Mouse (Mus musculus) heart, adult 8-10 months (tissue): ENCODE results near the gene Inpp5d. TPM values are rescaled to one million over a fixed set of nuclear protein-coding genes. Genes with fewer than 3 reads are reported as not detected.

Experiments
- DNase-seq: peaks from one replicate; pipeline ENCODE4 v3.0.0; 2022; ENCODE audit warnings: low spot score
- total RNA-seq, 4 experiments: library from RNA; stranded (reverse); gene quantifications; 2 replicates each; pipeline ENCODE4 v1.2.4; 2022

Inpp5d gene
- total RNA-seq, 4 experiments from 2014 or later, result 8.8 to 12.5 (median 9.7) TPM

DNA sequence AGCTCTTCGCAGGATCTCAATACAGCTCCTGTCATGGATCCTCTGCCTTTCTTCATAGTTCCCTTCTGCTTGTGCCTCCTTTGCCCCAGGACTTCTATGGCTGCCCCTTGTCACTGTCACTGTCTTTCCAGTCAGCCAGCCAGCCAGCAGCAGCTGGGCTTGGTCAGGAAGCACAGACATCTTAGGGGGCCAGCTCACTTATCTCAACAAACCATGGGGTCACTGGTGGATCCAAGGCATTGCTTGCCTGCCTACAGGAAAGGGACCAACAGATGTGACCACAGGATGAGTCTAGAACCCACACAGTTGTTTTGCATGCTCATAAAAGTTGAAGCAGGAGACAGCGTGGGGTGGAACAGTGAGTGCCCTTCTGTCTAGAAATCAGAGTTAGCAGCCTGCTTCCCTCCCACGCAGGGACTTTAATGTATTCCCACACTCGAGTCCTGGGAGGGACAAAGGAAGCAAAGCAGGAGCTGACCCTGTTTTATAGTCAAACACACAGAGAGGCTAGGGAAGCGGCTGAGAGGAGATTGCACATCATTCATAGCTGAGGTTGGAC is 79.9 kb downstream of the Inpp5d start:
- DNase-seq, result no peak

DNA sequence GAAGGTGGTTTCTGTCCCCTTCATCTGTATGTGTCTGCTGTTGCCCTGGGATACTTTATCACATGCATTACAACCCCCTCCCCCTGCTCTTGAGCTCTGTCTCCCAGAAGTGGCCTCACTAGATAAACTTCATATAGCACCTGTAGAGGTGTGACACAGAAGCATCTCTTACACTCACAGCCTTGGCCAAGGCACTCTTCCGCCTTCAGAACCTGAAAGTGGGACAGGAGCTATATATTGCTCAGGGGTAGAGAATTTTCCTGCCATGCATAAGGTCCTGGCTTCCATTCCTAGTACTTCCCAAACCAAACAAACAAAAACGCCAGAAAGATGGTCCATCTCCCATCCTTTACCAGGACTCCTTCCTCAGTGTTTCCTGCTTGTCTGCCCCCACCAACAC is 84.1 kb downstream of the Inpp5d start:
- DNase-seq, result no peak

DNA sequence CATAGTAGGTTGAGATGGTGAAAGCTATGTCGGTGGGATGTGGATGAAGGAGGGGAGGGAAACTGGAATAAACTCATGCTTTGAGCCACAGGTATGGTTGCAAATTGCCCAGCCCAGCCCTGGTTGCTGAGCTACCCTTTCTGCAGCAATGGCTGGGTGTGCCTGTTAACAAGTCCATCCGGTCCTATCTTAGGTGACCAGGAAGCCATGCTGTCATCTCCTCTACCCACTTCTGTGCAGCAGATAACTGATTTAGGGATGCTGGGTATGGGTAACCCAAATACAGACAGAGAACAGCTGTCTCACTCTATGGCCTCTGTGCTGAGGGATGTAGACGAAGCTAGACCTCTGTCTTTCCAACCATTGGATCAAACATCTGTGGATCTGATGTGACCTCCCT is 86.2 kb downstream of the Inpp5d start:
- DNase-seq, result no peak

DNA sequence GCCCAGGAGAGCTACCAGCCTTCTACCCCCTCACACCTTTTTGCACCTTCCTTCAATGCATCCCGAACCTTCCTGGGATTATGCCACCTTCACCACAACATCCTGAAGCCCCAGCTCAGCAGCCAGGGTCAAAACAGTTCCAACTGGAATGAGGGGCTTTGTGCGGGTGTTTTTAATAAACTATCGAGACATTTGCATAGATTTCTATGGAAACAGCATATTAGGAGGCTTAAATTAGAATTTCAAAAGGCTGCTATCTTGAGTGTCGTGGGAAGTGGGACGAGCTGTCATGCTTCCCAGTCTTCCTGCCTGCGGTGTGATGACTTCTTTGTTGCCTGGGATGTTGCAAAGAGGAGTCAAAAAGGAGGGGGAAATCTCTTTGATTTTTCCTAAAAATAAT is 88.9 kb downstream of the Inpp5d start:
- no peak for DNase-seq

DNA sequence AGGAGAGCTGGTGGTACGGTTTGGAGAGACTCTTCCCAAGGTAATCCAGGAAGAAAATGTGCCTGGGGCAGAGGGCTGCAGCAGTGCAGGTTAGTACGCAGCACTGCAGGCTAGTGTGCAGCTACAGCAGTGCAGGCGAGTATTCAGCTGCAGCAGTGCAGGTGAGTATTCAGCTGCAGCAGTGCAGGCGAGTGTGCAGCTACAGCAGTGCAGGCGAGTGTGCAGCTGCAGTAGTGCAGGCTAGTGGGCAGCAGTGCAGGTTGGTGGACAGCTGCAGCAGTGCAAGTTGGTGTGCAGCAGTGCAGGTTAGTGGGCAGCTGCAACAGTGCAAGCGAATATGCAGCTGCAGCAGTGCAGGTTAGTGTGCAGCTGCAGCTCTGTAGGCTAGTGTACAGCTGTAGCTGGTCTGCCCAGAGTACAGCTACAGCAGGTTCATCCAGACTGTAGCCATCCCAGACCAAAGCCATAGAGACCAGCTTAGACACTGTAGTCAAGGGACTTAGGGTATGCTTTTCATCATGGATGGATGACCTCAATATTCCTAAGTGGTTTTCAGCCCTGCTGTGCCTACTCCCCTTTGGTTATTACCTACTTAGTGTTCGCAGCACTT is 89.7 kb downstream of the Inpp5d start:
- DNase-seq, result no peak

DNA sequence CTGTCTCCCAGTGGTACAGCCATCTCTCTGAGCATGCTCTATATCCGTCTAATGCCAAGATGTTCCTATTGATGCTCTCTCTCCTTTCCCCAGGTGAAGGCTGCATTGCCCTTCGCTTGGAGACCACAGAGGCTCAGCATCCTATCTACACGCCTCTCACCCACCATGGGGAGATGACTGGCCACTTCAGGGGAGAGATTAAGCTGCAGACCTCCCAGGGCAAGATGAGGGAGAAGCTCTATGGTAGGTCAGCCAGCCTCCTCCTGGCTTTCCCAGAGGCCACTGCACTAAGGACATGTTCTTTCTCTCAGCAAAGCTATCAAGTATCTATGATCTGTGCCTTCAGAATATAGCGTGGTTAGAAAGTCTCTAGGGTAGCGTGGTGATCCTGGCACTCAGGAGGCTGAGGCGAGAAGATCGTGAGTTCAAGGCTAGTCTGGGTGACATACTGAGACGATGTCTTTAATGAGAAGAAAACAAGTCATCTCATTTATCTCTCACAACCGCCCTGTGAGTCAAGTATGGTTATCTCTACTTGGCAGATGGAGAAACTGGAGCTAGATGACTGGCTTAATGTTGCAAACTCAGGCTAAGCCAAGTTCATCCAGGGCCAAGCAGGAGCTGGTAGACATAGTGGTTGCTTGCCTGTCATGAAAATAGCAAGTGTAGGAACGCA is 92.0 kb downstream of the Inpp5d start:
- DNase-seq, result no peak

DNA sequence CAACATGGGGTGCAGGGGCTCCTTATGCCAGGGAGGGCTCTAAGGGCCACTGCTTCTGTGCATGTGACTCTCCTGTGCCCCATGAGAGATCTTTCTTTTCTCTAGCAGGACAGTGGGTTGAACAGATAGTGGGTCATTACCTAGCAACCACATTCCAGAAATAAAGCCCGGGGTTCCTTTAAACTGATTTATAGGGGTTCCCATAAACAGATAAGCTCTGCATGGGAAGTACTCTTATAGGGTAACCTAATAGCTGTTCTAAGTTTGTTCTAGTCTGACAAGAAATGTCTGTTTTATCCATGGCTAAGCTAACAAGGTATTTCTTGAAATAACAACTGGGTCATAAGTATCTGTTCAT is 92.5 kb downstream of the Inpp5d start:
- no peak for DNase-seq

DNA sequence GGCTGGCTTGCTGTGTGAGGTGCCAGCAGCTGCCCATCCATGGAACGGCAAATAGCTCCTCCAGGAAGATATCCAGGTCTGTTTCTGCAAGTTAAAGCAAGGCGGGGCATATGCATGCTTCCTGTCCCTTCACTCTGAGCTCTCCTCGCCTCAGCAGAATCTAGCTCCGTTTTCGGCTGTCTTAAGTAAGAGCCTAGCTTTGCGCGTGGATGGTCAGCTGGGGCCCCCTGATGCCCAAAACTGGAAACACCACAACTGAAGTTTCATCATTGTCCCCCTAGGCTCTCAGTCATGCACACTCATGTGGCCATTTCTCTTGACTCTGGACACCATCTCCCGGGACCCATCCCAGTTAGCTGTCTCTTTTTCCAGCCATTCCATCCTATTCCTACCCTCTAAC is 101.3 kb downstream of the Inpp5d start:
- peak; percentile 16 for DNase-seq

DNA sequence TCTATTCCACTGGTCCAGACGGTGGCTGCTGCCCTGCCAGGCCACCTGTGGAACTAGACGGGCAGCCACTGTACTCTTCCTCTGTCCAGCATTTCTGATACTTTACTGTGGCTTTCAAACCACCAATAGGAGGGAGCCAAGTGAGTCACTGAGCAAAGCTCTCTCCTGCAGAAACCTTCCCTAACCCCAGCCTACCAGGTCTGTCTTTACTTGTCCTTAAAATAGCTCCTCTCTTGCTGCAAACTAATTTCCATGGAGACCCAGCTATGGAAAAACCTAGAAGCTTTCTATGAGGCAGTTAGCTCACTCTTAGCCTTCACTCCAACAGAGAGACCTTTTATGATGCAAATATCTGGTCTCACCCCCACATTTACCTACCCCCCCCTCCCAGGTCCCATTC is 102.0 kb downstream of the Inpp5d start:
- no peak for DNase-seq

DNA sequence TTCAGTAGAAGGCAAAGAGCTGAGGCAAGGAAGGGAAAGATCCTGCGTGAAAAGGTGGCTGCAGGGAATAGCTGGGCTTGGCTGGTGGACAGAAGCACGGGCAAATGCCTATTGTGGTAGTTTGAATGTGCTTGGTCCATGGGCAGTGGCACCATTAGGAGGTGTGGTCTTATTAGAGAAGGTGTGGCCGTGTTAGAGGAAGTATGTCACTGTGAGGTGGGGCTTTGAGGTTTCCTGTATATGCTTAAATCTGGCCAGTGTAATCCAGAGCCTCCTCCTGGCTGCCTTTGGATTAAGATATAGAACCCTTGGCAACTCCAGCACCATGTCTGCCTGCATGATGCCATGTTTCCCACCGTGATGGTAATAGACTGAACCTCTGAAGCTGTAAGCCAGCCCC is 103.2 kb downstream of the Inpp5d start:
- DNase-seq, result no peak

DNA sequence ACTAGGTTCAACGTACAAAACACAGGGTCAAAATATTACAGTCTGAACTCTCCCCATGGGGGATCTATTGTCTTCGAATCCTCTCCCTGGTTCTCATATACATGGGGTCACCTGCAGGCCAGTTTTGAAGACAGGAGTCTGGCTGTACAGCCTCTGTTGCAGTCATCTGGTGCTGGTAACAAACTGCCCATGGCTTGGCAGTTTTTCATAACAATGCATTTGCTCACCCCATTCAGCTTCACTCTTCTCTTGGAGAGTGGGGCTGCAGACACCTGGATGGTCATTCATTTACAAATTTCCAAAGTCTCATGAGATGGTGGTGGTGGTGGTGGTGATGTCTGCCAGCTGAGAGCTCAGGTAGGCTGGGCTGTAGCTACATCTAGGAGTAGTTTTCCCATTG is 109.0 kb downstream of the Inpp5d start:
- DNase-seq, result no peak

DNA sequence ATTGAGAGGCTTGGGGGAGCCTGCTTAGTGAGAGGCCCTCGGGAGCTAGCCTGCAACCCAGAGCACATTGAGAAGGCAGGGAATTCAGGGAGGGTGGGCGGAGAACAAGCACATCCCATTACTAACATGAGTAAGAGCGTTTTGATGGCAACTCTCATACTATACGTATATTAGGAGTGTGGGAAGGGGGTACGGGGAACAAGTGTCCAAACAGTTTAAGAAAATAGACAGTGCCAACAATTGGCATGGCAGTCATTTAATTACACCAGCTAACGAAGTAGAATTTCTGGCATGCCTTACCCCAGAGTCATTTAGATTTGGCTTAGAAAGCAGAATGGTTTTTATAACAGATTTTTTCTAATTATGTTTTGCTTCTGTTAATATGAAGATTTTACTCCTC is 109.7 kb downstream of the Inpp5d start:
- no peak for DNase-seq

DNA sequence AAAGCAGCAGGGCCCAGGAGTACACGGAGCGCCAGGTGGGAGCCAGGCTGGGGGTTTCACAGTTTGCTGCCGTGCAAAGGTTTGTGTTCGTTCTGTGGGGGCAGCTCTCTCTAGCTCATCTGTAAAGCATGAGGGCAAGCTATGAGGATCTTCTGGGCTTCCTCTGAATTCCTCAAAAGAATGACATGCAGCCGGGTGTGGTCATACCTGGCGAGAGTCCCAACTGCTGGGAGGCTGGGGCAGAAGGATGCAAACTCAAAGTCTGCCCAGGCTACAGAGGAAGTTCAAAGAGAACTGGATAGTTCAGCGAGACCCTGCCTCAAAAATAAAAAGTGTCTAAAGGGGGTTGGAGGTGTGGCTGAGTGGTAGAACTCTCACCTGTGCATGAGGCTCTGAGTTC is 110.2 kb downstream of the Inpp5d start:
- no peak for DNase-seq

DNA sequence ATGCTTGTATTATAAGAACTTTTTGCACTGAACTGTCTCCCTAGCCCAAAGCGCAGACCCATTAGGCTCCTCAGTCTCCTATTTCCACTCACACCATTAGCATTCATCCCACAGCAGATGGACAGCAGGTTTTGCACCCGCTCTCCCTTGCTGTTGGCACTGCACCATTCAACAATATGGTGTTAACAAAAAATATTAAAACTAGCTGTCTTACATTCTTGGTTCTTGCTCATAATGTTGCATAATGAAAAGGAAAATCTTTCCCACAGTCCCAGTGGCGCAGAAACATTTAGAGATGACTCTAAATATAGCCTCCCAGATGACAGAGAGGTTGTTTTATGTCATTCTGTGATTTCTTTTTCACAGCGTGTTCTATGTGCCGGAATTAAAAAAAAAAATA is 113.1 kb downstream of the Inpp5d start:
- DNase-seq, result peak; percentile 9

DNA sequence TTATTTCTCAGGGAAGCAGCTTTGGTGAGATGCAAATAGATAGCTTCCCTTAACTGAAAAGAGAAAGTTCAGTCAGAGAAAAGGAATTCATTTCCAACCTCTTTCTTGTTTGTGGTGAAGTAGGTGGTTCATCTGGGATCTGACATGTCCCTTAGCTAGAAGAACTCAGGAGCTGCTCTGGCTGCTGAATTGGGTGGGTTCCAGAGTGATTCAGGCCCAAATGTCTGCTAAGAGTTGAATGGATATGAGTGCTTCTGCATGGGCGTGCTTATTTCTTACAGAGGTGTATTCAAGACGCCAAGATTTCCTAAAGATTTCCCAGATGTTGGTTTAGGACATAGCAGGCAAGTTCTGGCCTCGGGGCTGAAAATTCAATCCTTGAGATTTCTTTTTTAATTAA is 114.0 kb downstream of the Inpp5d start:
- no peak for DNase-seq

DNA sequence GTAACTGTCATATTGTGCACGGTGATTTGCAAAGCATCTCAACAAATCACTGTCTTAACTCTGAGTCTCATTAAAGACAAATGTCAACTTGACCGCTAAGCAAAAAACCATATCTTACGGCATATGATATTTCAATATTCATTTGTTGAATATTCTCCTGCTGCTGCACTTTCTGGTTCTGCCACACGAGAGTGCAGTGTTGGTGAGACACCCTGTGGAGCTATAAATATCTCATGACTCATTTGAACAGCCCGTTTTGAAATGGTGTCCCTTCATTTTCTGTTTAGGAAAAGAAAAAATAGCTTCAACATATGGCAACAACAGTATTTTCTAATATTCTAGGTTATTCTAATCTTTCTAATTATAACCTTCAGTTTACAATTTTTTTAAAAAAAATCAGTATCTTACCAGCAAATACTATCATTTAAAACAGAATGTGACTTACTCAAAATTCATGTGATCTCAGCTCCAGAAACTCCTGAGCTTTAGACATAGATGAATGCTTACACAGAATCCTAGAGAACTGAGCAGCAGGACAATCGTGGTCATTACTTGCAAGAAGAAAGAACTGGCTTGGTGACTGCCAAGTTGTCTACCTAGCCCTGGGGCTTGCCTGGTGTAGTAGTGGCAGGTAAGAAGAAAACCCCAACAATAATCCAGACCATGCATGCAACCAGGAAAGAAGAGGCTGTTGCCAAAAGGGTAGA is 120.6 kb downstream of the Inpp5d start:
- no peak for DNase-seq

DNA sequence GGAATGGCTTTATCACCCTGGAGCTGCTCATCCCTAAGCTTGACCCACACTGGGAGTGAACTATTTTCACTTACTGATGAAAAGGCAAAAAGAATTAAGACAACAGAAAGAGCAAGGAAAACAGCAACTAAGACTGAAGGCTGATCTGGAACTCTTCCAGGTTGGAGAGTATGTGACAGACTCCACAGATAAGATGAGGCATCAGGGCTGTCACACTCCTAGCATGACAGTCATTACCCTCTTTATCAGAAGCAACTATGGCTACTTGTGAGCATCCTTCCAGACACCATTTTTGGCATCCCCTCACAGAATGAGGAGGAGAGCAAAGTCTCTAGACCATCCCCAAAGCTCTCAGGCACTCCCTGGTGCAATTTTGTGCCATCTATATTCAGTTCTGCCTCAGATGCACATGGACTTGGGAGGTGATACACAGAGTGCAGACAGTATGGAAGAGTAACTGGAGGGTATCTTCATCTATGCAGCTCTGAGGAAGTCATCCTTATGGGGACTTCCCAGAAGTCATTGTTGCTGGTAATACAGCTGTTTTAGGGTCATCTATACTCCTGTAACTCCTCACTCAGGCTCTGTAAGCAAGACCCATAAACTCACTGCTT is 129.4 kb downstream of the Inpp5d start:
- no peak for DNase-seq

DNA sequence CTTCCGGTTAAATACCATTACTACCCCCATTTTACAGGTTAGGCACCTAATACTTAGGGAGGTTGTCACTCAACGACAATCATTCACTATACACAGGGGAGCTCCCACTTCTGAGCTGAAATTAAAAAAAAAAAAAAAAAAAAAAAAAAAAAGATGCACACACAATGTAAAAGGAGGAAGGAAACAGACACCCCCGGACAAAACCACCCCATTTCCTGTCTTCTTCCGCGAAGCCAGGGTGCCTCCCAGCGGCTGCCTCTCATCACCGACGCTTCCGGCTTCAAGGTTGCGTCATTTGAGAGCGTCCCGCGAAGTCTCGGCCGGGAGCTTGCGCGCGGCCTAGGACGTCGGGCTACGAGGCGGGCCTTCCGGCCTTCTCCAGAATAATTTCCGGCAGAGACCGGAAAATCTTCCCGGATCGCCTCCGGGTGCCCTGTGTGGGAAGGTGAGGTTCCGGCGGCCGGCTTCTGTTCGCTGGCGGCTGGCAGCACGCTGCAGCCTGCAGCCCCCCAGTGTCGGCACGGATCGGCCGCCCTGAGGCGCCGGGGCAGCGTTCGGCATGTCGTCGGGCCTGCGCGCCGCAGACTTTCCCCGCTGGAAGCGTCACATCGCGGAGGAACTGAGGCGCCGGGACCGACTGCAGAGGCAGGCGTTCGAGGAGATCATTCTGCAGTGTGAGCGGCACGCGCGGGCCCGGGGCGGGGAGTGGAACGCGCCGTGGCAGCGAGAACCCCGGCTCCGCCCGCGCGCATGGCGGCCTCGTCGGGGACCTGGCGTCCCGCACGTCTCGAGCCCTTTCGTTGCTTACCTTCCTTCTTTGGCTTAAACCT is 135.7 kb downstream of the Inpp5d start, which contains the start of gene Atg16l1:
Atg16l1 (plus strand) TSS at position 230 of the 830 bp plus-strand sequence.
- DNase-seq, result peak; percentile 97

DNA sequence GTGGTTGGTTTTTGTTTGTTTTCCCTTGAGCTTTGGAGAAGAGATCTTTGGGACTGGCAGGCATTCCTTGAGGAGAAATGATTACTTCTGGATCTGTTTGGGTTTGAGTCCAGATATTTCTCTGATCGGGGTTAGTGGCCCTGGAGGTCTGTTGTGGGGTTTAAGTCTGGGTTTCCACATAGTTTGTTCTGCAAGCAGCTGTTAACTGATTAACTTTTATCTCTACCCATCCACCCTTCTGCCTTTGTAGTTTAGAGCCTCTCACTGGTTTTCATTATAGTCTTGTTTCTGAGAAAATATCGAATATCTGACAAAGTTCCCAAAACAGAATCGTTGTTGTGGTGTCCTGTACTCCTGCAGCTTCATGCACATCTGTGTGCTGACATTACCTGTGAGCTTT is 143.7 kb downstream of the Inpp5d start:
- DNase-seq, result no peak

DNA sequence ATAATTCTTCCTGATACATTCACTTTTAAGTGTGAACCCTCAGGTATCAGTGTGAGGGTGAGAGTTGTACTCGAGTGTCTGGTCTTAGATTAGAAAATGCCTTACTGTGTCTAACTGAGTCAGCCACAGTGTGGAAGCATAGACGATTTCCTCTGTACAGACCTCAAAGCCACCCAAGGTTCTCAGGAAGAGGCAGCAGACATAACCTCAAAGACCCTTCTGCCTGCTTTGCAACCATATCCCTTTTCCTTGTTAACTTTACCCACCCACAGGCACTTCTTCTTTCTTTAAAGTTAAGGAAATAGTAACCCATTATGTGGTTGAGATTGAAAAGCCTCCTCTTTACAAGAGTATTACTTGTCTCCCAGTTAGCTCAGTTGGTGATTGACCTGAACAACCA is 145.6 kb downstream of the Inpp5d start:
- no peak for DNase-seq

DNA sequence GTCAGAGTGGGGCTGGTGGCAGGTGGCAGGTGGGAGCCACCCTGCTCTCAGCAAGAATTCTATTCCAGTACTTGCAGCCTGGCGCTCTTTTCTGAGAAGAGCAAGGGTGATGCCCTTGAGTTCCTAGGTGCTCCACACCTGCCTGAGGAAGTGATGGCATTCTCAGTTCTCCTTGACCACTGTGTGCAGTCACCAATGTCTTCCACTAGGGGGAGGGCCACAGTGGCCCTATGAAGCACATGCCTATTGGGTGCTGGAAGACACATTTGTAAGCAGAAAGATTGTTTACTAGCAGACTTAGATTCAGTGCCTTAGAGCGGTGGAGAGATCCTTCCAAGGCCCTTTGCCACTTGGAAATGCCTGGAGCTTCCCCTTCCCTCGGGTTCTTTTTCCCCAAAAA is 146.1 kb downstream of the Inpp5d start:
- DNase-seq, result no peak

DNA sequence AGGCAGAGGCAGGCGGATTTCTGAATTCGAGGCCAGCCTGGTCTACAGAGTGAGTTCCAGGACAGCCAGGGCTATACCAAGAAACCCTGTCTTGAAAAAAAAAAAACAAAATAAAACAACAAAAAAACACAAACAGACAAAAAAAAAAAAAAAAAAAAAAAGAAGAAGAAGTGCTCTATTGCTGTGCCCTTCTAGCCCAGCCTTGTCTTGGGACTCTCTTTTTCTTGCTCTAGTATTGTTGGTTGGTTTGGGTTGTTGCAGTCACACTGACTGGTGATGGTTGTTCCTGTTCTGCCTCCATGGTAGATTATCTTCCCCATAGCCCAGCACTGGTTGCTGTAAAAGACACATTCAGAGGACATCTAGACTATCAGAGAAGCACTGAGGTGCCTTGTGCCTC is 149.2 kb downstream of the Inpp5d start:
- DNase-seq, result no peak
